Mouse (Mus musculus) embryonic stem cell, embryonic (primary cell): ENCODE data around the gene Toe1.

Experiments used
- CTCF ChIA-PET, 4 experiments: fragments of 300-600 bp in 2 of 4; fragments of 350-600 bp in 2 of 4; sonication (Branson Sonifier 250); formaldehyde crosslinking; loops; one replicate each; lab custom pipeline; 2022; ENCODE audit warnings: inconsistent platforms in 2 of 4; lab: Charles Lee
- POLR2A ChIA-PET, 4 experiments: fragments of 300-600 bp in 2 of 4; fragments of 350-600 bp in 2 of 4; sonication (Branson Sonifier 250); formaldehyde crosslinking; loops; one replicate each; lab custom pipeline; 2022; ENCODE audit warnings: antibody characterized with exemption in 4 of 4, inconsistent platforms in 1 of 4; lab: Charles Lee

Toe1 gene

DNA sequence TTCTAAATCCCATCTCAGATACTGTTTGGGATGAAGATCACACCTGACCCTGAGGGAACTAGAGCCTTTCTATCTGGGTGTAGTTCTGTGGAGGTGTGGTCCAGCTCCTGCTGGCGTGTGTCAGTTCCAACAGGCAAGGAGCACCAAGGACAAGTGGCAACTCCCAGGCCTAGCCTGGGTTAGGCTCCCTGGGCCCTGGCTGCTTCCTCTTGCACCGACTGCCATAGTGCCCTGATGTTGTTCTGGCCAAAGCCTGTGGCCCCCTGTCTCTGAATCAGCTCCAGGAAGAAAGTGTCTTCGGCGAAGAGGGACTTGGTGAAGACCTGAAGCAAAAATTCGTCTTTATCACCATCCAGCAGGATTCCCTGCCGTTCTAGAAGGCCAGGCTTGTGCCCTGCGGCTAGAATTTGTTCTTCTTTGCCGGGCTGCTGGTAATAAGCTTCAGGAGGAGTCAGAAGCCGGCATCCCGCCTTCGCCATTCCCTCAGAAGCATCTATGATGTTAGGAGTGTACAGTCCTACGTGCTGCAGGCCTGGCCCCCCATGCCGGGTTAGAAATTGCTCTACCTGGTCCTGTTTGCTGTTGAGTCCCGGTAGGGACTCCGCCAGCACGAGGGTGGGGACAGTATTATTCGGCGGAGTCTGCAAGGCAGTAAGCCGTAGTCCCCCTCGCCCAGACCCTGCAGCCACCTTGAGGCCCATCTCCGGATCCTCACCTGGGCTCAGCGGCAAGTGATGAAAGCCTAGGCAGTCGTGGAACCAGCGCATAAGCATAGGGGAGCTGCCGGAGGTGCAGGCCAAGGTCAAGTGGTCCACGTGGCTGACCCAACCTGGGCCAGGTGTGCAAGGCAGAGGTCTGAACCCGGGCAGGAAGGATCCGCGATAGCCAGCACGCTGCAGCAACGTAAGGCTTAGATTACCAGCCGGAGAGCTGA lies 12.8 kb upstream of the Toe1 start:
- ChIA-PET CTCF (interaction anchor here (0.6 to 1.3 kb wide), 8 partner anchors 9 to 182 kb away, joined by 3 to 6 read pairs (median 3); no protein-coding TSS in a partner anchor), POLR2A (interaction anchor here (0.6 to 3.2 kb wide), 33 partner anchors 9 to 607 kb away, joined by 3 to 26 read pairs (median 4); partner anchors contain the start of genes Mutyh (in 3 of the 4), Toe1 (in 3 of the 4), Ccdc163 (in 1 of the 4) and Gpbp1l1 (in 1 of the 4))

DNA sequence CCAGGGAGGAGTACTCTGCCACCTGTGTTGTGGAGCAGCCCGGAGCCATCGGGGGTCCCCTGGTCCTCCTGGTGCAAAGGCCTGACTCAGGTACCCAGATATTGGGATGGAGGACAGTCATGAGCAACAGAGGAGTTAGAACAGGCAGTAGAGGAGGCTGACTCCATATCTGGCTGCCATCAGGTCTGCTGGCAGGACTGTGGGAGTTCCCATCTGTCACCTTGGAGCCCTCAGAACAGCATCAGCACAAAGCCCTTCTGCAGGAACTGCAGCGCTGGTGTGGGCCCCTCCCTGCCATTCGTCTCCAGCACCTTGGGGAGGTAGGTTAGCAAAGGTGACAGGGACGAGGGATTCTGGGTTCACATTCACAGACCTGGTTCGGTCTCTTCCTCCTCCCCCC lies 10.0 kb upstream of the Toe1 start:
- CTCF ChIA-PET, result no interaction called here
- POLR2A ChIA-PET, result interaction anchor here in 1 of 4 experiments (1.9 kb wide), 1 partner anchor 10 kb away, joined by 9 read pairs; the partner anchor contains the start of genes Mutyh and Toe1

- ChIA-PET CTCF (interaction anchor here in 1 of 4 experiments (0.6 kb wide), 1 partner anchor 255 kb away, joined by 3 read pairs; no protein-coding TSS in a partner anchor), POLR2A (interaction anchor here in 1 of 4 experiments (1.7 kb wide), 1 partner anchor 90 kb away, joined by 3 read pairs; no protein-coding TSS in a partner anchor)
Measured at GRCm38 (mm10) chr4:116815276-116815675, 7.8 kb upstream of the Toe1 start.

GRCm38 (mm10) chr4:116811012-116811411 lies 3.6 kb upstream of the Toe1 start:
- CTCF ChIA-PET, result interaction anchor here in 3 of 4 experiments (0.6 to 1.6 kb wide), 3 partner anchors 10 to 176 kb away, joined by 3 to 4 read pairs (median 3); partner anchors contain the start of gene Tesk2 (in 1 of the 3)
- POLR2A ChIA-PET, result interaction anchor here (0.5 to 1.5 kb wide), 14 partner anchors 9 to 391 kb away, joined by 3 to 10 read pairs (median 3); partner anchors contain the start of genes Hpdl (in 1 of the 4), Tesk2 (in 1 of the 4) and Zswim5 (in 1 of the 4)

GRCm38 (mm10) chr4:116799901-116800300 lies 7.5 kb downstream of the Toe1 start:
- CTCF ChIA-PET, result interaction anchor here in 3 of 4 experiments (0.7 to 2.0 kb wide), 11 partner anchors 13 to 808 kb away, joined by 3 to 8 read pairs (median 4); no protein-coding TSS in a partner anchor
- POLR2A ChIA-PET, result interaction anchor here (0.7 to 7.1 kb wide), 10 partner anchors 10 to 114 kb away, joined by 3 to 26 read pairs (median 4); partner anchors contain the start of genes Tesk2 (in 2 of the 4) and Prdx1 (in 1 of the 4)

DNA sequence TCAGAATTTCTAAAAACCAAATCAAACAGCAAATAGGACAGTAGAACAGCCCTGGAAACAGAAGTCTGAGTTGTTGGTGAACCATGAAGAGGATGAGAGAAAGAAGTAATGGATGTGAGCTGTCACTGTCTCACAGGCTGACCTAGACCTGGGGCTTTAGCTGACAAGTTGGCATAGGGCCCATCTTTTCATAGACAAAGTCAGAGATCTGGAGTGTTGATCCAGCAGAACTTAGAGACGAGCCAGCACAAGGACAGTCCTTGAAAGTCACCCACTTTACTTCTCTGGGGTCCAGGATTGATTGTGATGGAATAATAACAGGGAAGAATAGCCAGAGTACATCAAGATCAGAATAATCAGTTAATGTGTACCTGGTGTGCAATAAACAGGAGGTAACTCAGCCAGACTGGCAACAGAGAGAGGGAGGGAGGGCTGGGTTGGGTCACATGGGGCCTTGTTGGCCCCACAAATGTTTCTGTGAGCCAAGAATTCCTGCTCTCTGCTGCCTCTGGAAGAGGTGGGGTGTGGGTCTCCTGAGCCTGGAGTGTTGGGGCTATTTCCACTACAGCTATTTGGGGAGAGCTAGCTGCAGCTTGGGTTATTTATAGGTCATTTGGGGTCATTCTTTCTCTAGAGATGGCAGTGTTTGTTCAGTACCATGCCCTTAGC lies 10.9 kb downstream of the Toe1 start:
- CTCF ChIA-PET, result interaction anchor here in 2 of 4 experiments (0.7 to 0.9 kb wide), 2 partner anchors 10 to 216 kb away, joined by 3 read pairs; no protein-coding TSS in a partner anchor
- POLR2A ChIA-PET, result interaction anchor here in 2 of 4 experiments (0.7 to 1.4 kb wide), 4 partner anchors 11 to 245 kb away, joined by 3 to 6 read pairs (median 4); partner anchors contain the start of genes Mutyh (in 2 of the 2) and Toe1 (in 2 of the 2)

DNA sequence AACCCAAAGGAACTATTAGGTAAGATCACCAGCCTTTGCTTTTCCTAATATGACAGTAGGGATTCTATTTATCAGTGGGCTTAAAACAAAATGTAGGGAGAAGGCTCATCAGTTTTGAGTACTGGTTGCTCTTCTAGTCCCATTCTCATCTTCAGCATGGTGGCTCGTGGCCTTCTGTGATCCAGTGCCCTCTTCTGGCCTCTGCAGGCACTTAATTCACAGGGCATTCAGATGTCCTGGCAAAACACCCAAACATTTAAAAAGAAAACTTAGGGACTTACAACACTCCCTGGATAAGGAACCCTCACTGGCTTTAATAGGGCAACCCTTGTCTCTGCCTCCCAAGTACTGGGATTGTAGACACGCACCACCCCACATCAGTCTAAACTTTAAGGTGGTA lies 13.2 kb downstream of the Toe1 start:
- CTCF ChIA-PET, result no interaction called here
- POLR2A ChIA-PET, result no interaction called here

DNA sequence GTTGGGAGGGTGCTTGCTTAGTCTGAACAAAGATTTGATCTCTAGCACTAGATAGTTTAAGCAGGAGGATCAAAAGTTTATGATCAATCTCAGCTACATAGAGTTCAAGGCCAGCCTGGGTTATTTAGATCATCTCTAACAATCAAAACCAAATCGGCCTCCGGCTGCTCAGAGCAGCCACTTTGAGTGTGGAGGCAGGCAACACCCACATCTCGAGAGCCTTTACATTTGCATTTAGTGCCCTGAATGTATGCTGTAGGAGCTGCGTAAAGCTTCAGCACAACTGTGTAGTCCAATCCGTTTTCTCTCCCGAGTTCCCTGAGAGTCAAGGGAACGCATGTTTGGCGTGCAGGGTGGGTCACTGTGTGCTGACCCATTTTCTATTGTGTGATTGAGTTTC lies 15.0 kb downstream of the Toe1 start:
- ChIA-PET CTCF (interaction anchor here in 2 of 4 experiments (0.6 to 1.7 kb wide), 5 partner anchors 10 to 293 kb away, joined by 3 to 5 read pairs (median 3); partner anchors contain the start of genes Mutyh (in 1 of the 2), Tesk2 (in 1 of the 2) and Toe1 (in 1 of the 2)), POLR2A (interaction anchor here in 3 of 4 experiments (0.7 to 4.5 kb wide), 19 partner anchors 10 to 498 kb away, joined by 3 to 29 read pairs (median 3); partner anchors contain the start of genes Prdx1 (in 3 of the 3), Ccdc163 (in 1 of the 3), Mmachc (in 1 of the 3) and Mutyh (in 1 of the 3))

DNA sequence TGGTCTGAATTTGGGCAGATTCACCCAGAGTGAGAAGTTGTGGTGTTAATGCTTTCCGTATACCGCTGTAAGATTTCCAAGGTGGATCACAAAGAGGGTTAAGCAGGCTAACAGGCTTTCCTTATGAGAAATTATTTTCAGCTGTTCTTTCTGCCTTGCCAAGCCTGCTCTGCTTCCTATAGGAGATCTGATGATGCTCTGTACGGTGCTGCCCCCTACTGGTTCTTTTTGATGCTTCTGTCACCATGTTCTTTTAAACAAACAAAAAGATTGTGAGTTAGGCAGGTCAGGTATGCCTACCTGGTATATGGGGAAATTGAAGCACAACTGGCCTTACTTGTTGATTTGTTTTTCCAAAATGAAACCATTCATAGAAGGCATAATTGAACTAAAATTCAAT lies 18.5 kb downstream of the Toe1 start:
- CTCF ChIA-PET, result interaction anchor here (0.6 to 4.3 kb wide), 38 partner anchors 13 to 350 kb away, joined by 3 to 93 read pairs (median 4); partner anchors contain the start of genes Tesk2 (in 4 of the 4), Ccdc163 (in 3 of the 4), Mmachc (in 2 of the 4) and Mutyh (in 1 of the 4)
- POLR2A ChIA-PET, result interaction anchor here (0.5 to 4.3 kb wide), 21 partner anchors 14 to 413 kb away, joined by 3 to 60 read pairs (median 3); partner anchors contain the start of genes Tesk2 (in 4 of the 4), Ccdc163 (in 3 of the 4), Mmachc (in 3 of the 4) and Prdx1 (in 2 of the 4)

GRCm38 (mm10) chr4:116787985-116788760 lies 19.3 kb downstream of the Toe1 start:
- ChIA-PET CTCF (interaction anchor here (0.5 to 4.3 kb wide), 49 partner anchors 11 to 1140 kb away, joined by 3 to 93 read pairs (median 4); partner anchors contain the start of genes Tesk2 (in 4 of the 4), Ccdc163 (in 3 of the 4), Mmachc (in 3 of the 4) and Mutyh (in 1 of the 4)), POLR2A (interaction anchor here (0.5 to 4.3 kb wide), 34 partner anchors 11 to 883 kb away, joined by 3 to 60 read pairs (median 4); partner anchors contain the start of genes Tesk2 (in 4 of the 4), Ccdc163 (in 3 of the 4), Mmachc (in 3 of the 4) and Prdx1 (in 2 of the 4))

- POLR2A ChIA-PET, result interaction anchor here in 3 of 4 experiments (0.5 to 4.3 kb wide), 27 partner anchors 9 to 403 kb away, joined by 3 to 60 read pairs (median 3); partner anchors contain the start of genes Prdx1 (in 3 of the 3), Tesk2 (in 3 of the 3), Ccdc163 (in 1 of the 3) and Mmachc (in 1 of the 3)
- CTCF ChIA-PET, result interaction anchor here (0.6 to 4.3 kb wide), 30 partner anchors 9 to 310 kb away, joined by 3 to 93 read pairs (median 4); partner anchors contain the start of genes Tesk2 (in 3 of the 4), Ccdc163 (in 2 of the 4), Mmachc (in 2 of the 4) and Ptch2 (in 1 of the 4)
Measured at GRCm38 (mm10) chr4:116786587-116786986, 20.9 kb downstream of the Toe1 start.

DNA sequence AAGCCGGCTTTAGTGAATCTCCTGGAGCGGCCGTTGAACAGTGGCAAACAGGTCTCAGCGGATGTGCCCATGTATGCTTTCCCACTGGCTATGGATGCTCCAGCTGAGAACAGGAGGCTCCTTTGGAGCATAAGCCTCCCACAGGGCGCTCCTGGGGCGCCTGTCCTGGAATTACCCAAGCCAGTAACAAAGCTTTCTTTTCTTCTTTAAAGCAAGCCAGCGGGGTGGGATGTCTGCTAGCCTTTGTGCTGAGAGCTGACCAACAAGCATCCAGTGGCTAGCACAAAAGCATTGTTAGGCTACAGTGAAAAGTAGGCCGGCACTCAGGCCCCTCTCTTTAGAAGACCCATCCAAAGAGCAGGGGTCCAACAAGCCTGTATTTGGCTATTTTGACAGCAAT lies 25.3 kb downstream of the Toe1 start:
- CTCF ChIA-PET, result interaction anchor here in 3 of 4 experiments (0.5 to 1.6 kb wide), 5 partner anchors 9 to 73 kb away, joined by 3 to 12 read pairs (median 4); no protein-coding TSS in a partner anchor
- POLR2A ChIA-PET, result interaction anchor here (0.6 to 4.7 kb wide), 49 partner anchors 8 to 371 kb away, joined by 3 to 42 read pairs (median 4); partner anchors contain the start of genes Prdx1 (in 4 of the 4), Tesk2 (in 3 of the 4), Ccdc163 (in 2 of the 4) and Mmachc (in 2 of the 4)

- CTCF ChIA-PET, result interaction anchor here in 1 of 4 experiments (1.6 kb wide), 1 partner anchor 62 kb away, joined by 7 read pairs; no protein-coding TSS in a partner anchor
- POLR2A ChIA-PET, result interaction anchor here (0.6 to 4.7 kb wide), 33 partner anchors 11 to 224 kb away, joined by 3 to 42 read pairs (median 4); partner anchors contain the start of genes Prdx1 (in 4 of the 4), Tesk2 (in 3 of the 4), Akr1a1 (in 1 of the 4) and Gpbp1l1 (in 1 of the 4)
Measured at GRCm38 (mm10) chr4:116781366-116781765, 26.1 kb downstream of the Toe1 start.

DNA sequence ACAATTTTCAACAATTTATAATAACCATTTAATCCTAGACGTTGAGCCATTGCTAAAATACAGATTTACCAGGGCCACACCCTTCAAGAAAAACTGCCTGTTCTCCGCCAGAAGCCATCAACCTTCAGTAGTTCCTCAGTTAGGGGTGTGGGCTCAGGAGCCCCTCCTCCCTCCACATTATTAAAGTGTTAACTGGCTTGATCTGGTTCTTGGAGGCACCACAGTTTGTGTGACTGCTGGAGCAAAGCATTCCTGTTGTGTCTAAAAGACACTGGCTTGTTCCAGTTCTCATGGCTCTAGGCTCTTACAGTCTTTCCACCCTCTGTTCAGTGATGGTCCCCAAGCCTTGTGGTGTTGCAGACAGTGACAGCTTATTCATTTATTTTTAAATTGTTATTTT lies 26.9 kb downstream of the Toe1 start:
- CTCF ChIA-PET, result no interaction called here

GRCm38 (mm10) chr4:116777079-116777478 lies 30.4 kb downstream of the Toe1 start:
- POLR2A ChIA-PET, result interaction anchor here in 3 of 4 experiments (0.6 to 4.9 kb wide), 19 partner anchors 9 to 359 kb away, joined by 3 to 19 read pairs (median 4); partner anchors contain the start of genes Ccdc163 (in 2 of the 3), Mmachc (in 2 of the 3), Tesk2 (in 2 of the 3) and Prdx1 (in 1 of the 3)
- CTCF ChIA-PET, result interaction anchor here in 3 of 4 experiments (0.6 to 2.0 kb wide), 9 partner anchors 9 to 58 kb away, joined by 3 to 8 read pairs (median 4); partner anchors contain the start of genes Mutyh (in 1 of the 3) and Toe1 (in 1 of the 3)

More for the DNA sequence above, 26.9 kb downstream of the Toe1 start:
- POLR2A ChIA-PET, result interaction anchor here in 2 of 4 experiments (0.7 to 4.7 kb wide), 9 partner anchors 14 to 95 kb away, joined by 3 to 42 read pairs (median 7); partner anchors contain the start of genes Tesk2 (in 2 of the 2) and Prdx1 (in 1 of the 2)
